Mouse (Mus musculus) heart, embryonic 16.5 days (tissue): Measurements from ENCODE around the gene Spindoc. TPM values are rescaled to one million over a fixed set of nuclear protein-coding genes. Genes with fewer than 3 reads are reported as not detected.
"Not testable (repeated sequence)": the region's sequence is repeated elsewhere in the genome, so short reads cannot be mapped to it uniquely, and the experiment has no call there.

Experiments used
- ATAC-seq: fragments of 200-750 bp; cut with Nextera tagmentation; replicated peaks from 2 replicates; pipeline ENCODE4 v1.8.0; 2017; ENCODE audit warnings: moderate number of reproducible peaks; ENCODE audit not compliant: insufficient read depth, low FRiP score; ENCODE audit errors: extremely low read depth
- H3K27ac ChIP-seq: fragments of 300-500 bp; sonication (generic); 2 replicates; pipeline ENCODE4 v1.5.1; 2014; ENCODE audit warnings: mild to moderate bottlenecking, low read length, control low read depth, moderate library complexity
- H3K27me3 ChIP-seq: fragments of 300-500 bp; sonication (generic); 2 replicates; pipeline ENCODE4 v1.6.1; 2014; ENCODE audit warnings: low read length, mixed read lengths; ENCODE audit not compliant: control insufficient read depth, insufficient read depth
- H3K36me3 ChIP-seq: fragments of 300-500 bp; sonication (generic); 2 replicates; pipeline ENCODE4 v1.6.1; 2014; ENCODE audit not compliant: control insufficient read depth, insufficient read depth
- H3K4me1 ChIP-seq: fragments of 300-500 bp; sonication (generic); 2 replicates; pipeline ENCODE4 v1.6.1; 2014; ENCODE audit warnings: low read length, mixed read lengths; ENCODE audit not compliant: control insufficient read depth, insufficient read depth
- H3K4me2 ChIP-seq: fragments of 300-500 bp; sonication (generic); 2 replicates; pipeline ENCODE4 v1.6.1; 2014; ENCODE audit warnings: low read depth, mild to moderate bottlenecking, control low read depth, low read length
- H3K4me3 ChIP-seq: fragments of 300-500 bp; sonication (generic); 2 replicates; pipeline ENCODE4 v1.5.1; 2014; ENCODE audit warnings: mild to moderate bottlenecking, control low read depth, low read length
- H3K9ac ChIP-seq: fragments of 300-500 bp; sonication (generic); 2 replicates; pipeline ENCODE4 v1.6.1; 2014; ENCODE audit warnings: low read length, control low read depth
- H3K9me3 ChIP-seq: fragments of 300-500 bp; sonication (generic); replicated peaks from 2 replicates; pipeline ENCODE4 v1.6.1; 2016; ENCODE audit warnings: low read length; ENCODE audit not compliant: control insufficient read depth
- WGBS: fragments of 180-500 bp; shearing (Covaris S2); extraction: QIAGEN DNeasy Blood & Tissue Kit; methylation state at CpG from one replicate; pipeline ENCODE4 v1.1.7; 2014; 5-methylcytosine and 5-hydroxymethylcytosine counted together
- polyA plus RNA-seq: library from polyadenylated mRNA; unstranded; fragments of >200 nt; fragmentation: Nextera tagmentation; extraction: Ambion mirVana; gene quantifications from 2 replicates; pipeline ENCODE4 v1.2.1, GENCODE M21; 2015

Spindoc gene
- polyA plus RNA-seq, 1 experiment from 2014 or later: 15.0 TPM

DNA sequence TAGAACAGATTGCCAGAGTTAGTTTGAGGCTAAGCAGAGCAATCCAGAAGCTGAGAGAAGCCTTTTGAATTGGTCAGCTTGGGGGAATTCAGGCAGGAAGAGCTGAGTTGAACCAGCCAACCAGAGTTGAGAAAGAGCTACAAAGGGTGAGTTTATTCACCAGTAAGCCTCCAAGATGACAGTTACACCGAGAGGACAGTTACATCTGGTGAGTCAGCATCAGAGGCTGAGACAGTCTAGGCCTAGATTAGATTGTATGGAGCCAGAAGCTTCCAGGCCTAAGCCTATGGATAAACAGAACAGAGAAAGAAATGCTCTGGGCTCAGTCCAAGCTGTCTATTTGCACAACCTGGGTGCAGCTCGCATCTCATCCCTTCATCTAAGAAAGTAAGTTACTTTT is 5.2 kb downstream of the Spindoc start:
- 53% methylated on average over 2 of the region's 2 CpGs for WGBS

GRCm38 (mm10) chr19:7374491-7374890 is 8.3 kb downstream of the Spindoc start:
- no peak overlapping the region for H3K27ac ChIP-seq
- peaks cover 35% of the 10 kb centered on the region for H3K36me3 ChIP-seq
- H3K9ac ChIP-seq: no peak overlapping the region
- no peaks in the 10 kb centered on the region for H3K27me3 ChIP-seq
- no peak overlapping the region for H3K4me3 ChIP-seq
- H3K4me2 ChIP-seq: no peak overlapping the region
- 90% methylated on average over 8 of the region's 8 CpGs for WGBS
- peaks cover 5% of the 10 kb centered on the region for H3K4me1 ChIP-seq
- no peak for ATAC-seq
- H3K9me3 ChIP-seq: no peaks in the 10 kb centered on the region

More for the DNA sequence above, 5.2 kb downstream of the Spindoc start:
- ATAC-seq: no peak
- no peaks in the 10 kb centered on the region for H3K9me3 ChIP-seq
- H3K27me3 ChIP-seq: no peaks in the 10 kb centered on the region
- no peak overlapping the region for H3K9ac ChIP-seq
- H3K4me1 ChIP-seq: peaks cover 14% of the 10 kb centered on the region
- no peak overlapping the region for H3K27ac ChIP-seq
- H3K4me3 ChIP-seq: no peak overlapping the region
- no peak overlapping the region for H3K4me2 ChIP-seq
- peaks cover 21% of the 10 kb centered on the region for H3K36me3 ChIP-seq

DNA sequence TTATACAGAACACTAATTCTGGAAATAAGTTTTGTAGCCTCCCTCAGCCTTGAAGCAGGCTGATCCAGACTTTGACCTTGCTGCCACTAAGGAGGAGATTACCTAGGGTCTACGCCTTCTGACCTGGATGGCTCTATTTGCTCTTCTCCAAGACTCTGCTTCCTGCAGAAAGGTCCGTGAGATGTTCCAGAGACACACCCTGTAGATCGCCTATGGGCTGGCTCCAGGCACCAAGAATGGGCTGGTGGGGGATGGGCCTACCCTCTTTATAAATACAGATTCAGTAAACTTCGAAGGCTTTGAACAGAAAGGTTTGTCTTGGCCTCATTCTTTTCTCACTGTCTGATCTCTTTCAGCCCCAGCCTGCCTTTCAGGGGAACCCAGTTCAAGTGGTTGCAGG is 13.3 kb downstream of the Spindoc start:
- H3K27ac ChIP-seq, ATAC-seq, H3K4me2 ChIP-seq, H3K4me3 ChIP-seq, H3K4me1 ChIP-seq, H3K9me3 ChIP-seq, H3K9ac ChIP-seq, H3K27me3 ChIP-seq: not testable (repeated sequence)
- WGBS: 84% methylated on average over 4 of the region's 4 CpGs
- peaks cover 40% of the 10 kb centered on the region for H3K36me3 ChIP-seq

DNA sequence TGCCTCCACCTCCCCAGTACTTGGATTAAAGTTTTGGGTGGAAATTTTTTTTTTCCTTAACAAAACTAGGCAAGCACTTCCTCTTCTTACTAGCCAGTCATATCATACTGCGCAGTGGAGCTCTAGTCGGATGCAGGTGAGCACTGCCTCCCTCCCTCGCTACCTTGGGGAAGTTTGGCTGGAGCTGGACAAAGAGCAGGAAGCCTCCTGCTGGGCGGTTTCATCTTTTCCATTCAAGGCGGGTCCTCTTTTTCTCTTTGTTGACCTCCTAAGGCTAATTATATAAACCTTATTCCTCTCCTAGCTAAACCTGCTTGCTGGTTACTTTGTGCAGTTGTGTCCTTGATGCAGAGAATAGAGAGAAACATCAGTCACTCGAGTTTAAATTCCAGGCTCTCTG is 29.2 kb downstream of the Spindoc start:
- no peak for ATAC-seq
- Histone ChIP-seq H3K36me3 (peaks cover 11% of the 10 kb centered on the region), H3K9ac (no peak overlapping the region), H3K4me1 (no peaks in the 10 kb centered on the region), H3K4me2 (no peak overlapping the region), H3K4me3 (no peak overlapping the region), H3K27me3 (no peaks in the 10 kb centered on the region), H3K27ac (no peak overlapping the region), H3K9me3 (no peaks in the 10 kb centered on the region)
- WGBS: 63% methylated on average over 6 of the region's 6 CpGs

- Histone ChIP-seq H3K27ac (no peak overlapping the region), H3K27me3 (no peaks in the 10 kb centered on the region), H3K4me2 (no peak overlapping the region), H3K4me3 (no peak overlapping the region), H3K4me1 (no peaks in the 10 kb centered on the region), H3K36me3 (peaks cover 5% of the 10 kb centered on the region; the same call in 1 of the 2 replicates), H3K9ac (no peak overlapping the region), H3K9me3 (no peaks in the 10 kb centered on the region)
- whole genome bisulfite sequencing: 68% methylated on average over 11 of the region's 11 CpGs
- ATAC-seq: no peak
Measured at GRCm38 (mm10) chr19:7352809-7353495, 29.8 kb downstream of the Spindoc start.

GRCm38 (mm10) chr19:7349993-7350392 is 32.8 kb downstream of the Spindoc start:
- H3K9me3 ChIP-seq: no peaks in the 10 kb centered on the region
- no peak for ATAC-seq
- H3K4me1 ChIP-seq: no peaks in the 10 kb centered on the region
- H3K27ac ChIP-seq: no peak overlapping the region
- H3K4me2 ChIP-seq: no peak overlapping the region
- H3K36me3 ChIP-seq: no peaks in the 10 kb centered on the region
- H3K27me3 ChIP-seq: no peaks in the 10 kb centered on the region
- no peak overlapping the region for H3K4me3 ChIP-seq
- H3K9ac ChIP-seq: no peak overlapping the region
- 69% methylated on average over 1 of the region's 1 CpGs for WGBS

DNA sequence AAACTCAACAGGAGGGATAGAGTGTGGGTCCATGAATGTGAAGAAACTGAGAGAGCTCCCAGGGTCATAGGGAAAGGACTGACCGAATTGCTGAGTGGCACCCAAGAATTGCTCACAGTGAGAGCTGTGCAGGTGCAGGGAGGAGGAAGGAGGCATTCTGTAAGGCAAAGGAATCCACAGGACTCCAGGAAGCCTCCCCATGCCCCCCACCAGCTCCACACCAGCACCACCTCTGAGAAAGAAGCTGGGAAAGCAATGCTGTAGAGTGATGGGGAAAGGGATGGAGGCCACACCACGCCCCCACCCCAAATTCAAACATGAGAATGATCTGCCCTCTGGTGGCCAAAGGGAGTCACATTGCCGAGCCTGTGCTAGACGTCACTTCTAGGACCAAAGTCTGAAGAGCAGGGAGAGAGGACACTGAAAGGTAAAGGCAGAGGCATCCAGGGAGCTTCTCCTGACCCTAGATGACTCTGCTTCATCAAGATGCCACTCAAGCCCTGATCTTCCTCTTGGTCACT is 37.5 kb downstream of the Spindoc start:
- WGBS: 20% methylated on average over 4 of the region's 4 CpGs
- no peak overlapping the region for H3K4me3 ChIP-seq
- H3K27me3 ChIP-seq: no peaks in the 10 kb centered on the region
- ATAC-seq: no peak
- H3K4me2 ChIP-seq: no peak overlapping the region
- no peaks in the 10 kb centered on the region for H3K36me3 ChIP-seq
- H3K4me1 ChIP-seq: peaks cover 5% of the 10 kb centered on the region
- no peak overlapping the region for H3K9ac ChIP-seq
- H3K27ac ChIP-seq: no peak overlapping the region
- H3K9me3 ChIP-seq: no peaks in the 10 kb centered on the region

DNA sequence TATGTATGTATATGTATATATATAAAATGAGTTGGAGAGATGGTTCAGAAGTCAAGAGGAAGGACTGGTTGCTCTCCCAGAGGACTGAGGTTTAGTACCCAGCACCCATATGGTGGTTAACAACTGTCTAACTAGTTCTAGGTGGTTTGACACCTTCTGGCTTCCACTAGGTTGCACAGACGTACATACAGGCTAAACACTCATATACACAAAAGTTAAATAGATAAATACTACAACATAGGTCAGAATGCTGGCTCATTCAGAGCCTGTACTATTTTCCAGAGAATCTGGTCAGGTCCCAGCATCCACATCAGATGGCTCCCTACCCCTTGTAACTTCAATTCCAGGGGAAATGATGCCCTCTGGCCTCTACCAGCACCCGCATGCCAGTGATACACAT is 40.1 kb downstream of the Spindoc start:
- peaks cover 31% of the 10 kb centered on the region for H3K4me1 ChIP-seq
- H3K4me3 ChIP-seq: no peak overlapping the region
- H3K36me3 ChIP-seq: no peaks in the 10 kb centered on the region
- no peaks in the 10 kb centered on the region for H3K9me3 ChIP-seq
- 68% methylated on average over 2 of the region's 2 CpGs for WGBS
- H3K9ac ChIP-seq: no peak overlapping the region
- no peak overlapping the region for H3K4me2 ChIP-seq
- no peaks in the 10 kb centered on the region for H3K27me3 ChIP-seq
- ATAC-seq: no peak
- no peak overlapping the region for H3K27ac ChIP-seq

GRCm38 (mm10) chr19:7341512-7342397 is 41.0 kb downstream of the Spindoc start, which contains the start of gene Mark2:
TSS of gene Mark2 (minus strand) at chr19:7341860.
- Histone ChIP-seq H3K9ac (peak within 1 kb of the TSS; percentile 97), H3K4me3 (peak within 1 kb of the TSS; percentile 97), H3K4me2 (peak within 1 kb of the TSS; percentile 97), H3K4me1 (peaks cover 40% of the 10 kb centered on the region), H3K27me3 (no peaks in the 10 kb centered on the region), H3K9me3 (no peaks in the 10 kb centered on the region), H3K27ac (peak within 1 kb of the TSS; percentile 86), H3K36me3 (no peaks in the 10 kb centered on the region)
- ATAC-seq: peak; percentile 91
- WGBS: 1% methylated on average over 63 of the region's 63 CpGs
